Mouse (Mus musculus) urinary bladder, postnatal 4 days (tissue): ENCODE results near the gene Malrd1.
"Not testable (repeated sequence)": the region's sequence is repeated elsewhere in the genome, so short reads cannot be mapped to it uniquely, and the experiment has no call there.

Source experiments
- DNase-seq, 2 experiments: peaks; one replicate each; pipeline ENCODE4 v3.0.0; 2021 to 2022; ENCODE audit warnings: low spot score in 2 of 2

Malrd1 gene

GRCm38 (mm10) chr2:15526241-15526924 is at the start of gene Malrd1:
Gene Malrd1, plus strand, starts transcription at chr2:15526479.
- no peak for DNase-seq

DNA sequence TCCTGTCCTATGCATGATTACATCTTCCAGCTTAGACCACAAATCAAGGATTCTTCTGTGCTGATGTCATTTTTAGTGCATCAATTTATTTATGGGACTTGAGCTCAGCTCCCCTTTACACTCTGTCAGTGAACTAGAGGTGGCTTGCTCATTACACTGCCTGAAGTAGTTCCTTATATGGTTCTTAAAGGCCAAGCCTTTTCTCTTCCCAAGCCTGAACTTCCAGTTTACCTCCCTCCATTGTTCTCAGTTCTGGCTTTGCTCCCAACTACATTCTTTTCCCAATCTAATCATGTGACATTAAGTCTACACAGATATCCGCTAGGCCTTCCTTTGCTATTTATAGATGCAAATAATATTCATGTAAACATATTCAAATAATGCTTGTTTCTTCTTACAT is 12.4 kb downstream of the Malrd1 start:
- DNase-seq = no peak

- DNase-seq = no peak
Observed at GRCm38 (mm10) chr2:15613327-15613948, 87.2 kb downstream of the Malrd1 start.

GRCm38 (mm10) chr2:15614026-15614425 is 87.7 kb downstream of the Malrd1 start:
- no peak for DNase-seq

DNA sequence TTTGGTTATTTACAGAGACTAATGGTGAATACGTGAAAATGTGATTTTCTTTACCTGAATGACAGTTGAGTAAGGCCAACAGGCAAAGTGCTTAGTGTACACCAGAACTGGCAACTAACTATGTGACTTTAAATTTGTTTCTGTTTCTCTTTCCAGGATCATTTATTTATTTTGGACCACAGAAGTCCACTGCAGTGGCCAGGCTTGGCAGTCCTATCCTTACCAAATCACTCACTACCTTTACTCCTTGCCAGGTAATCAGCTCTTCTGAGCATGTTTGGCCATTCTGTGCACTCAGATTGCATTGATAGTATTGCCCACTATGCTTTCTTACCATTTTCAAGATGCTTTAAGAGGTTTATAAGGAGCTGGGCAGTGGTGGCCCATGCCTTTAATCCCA is 109.5 kb downstream of the Malrd1 start:
- DNase-seq = no peak

- DNase-seq = no peak
Observed at GRCm38 (mm10) chr2:15643864-15644263, 117.6 kb downstream of the Malrd1 start.

- DNase-seq = no peak
Observed at GRCm38 (mm10) chr2:15656388-15656787, 130.1 kb downstream of the Malrd1 start.

DNA sequence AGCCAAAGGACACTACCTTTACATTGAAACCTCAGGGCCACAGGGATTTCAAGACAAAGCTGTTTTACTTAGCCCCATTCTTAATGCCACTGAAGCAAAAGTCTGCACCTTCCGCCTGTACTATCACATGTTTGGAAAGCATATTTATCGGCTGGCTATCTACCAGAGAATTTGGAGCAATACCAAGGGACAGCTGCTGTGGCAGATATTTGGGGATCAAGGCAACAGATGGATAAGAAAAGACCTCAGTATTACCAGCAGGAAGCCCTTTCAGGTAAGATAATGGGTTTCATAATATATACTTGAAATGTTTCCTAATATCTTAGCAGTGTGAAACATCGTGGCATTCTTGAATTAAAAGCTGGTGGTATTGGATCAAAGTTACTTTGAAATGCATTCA is 176.7 kb downstream of the Malrd1 start:
- DNase-seq = no peak

- DNase-seq = no peak
Observed at GRCm38 (mm10) chr2:15740945-15741344, 214.7 kb downstream of the Malrd1 start.

DNA sequence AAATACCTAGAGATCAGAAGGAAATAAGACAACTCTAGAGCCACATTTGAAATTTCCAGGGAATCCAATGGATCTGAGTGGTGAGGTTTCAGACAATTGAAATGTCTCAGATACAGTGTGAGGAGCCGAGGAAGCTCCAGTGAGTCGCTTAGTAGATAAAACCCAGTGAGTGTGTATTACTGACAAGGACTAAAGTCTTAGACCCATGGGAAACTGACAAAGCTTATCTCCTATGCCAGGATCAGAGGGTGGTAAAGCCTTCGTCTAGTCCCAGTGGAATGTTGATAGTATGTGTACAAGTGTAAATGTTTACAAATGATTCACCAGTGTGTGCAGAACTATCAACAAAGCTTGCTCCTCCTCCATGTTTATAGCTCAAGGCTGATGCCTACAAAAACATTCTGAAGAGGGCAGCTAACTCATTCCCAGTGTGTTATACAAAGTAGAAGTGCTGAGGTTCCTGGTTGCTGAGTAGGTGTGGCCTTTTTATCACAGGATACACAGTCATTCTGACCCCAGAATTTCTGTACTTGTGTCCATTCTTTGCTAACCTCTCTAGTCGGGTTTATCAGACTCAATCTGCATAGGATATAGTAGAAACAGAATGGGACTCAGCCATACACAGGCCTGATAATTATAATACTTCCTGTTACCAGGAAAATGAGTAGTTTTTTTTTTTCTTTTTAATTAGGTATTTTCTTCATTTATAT is 218.9 kb downstream of the Malrd1 start:
- DNase-seq = no peak

DNA sequence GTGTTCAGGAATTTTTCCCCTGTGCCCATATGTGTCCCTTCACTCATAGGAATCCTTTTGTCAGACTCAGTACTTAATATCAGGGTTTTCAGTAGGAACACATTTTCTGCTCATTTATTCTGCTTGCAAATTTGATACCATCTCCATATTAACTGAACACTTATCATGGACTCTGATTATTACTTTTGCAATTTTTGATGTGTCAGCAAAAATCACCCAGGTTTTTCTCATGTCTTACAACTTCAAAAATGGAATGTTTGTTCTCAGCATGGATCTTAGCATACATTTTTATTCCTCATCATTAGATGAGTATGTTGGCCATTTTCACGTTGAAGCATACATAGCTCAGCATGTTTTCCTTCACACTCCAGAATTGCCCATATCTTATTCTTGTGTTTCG is 258.5 kb downstream of the Malrd1 start:
- no peak for DNase-seq

DNA sequence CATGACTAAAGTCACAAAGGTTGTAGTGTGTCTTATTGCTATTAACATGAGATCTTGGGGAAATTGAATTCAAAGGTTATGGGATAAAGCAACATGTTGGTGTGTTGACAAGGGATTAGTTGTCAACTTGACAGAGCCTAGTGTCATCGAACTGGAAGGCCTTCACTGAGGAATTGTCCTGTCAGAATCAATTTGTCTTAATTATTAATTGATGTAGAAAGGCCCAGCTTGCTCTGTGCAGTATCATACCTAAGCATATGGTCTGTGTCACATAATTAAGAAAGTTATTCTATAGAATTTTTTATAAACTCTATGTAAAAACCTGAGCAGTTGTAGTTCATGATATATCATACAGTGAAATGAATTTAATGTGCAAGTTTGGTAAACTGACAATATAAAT is 289.4 kb downstream of the Malrd1 start:
- no peak for DNase-seq

DNA sequence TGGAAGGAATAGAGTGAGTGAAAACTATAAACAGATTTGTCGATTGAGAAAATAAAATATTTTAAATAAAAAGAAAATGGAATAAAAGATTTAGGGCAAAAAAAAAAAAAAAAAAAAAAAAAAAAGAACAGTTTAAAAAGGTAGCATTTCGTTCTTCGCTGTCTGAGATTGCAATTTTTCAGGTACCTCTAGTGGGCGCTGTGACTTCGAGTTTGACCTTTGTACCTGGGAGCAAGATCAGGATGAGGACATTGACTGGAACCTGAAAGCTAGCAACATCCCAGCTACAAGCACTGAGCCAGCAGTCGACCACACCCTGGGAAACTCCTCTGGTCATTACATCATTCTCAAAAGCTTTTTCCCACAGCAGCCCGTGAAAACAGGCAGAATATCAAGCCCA is 343.1 kb downstream of the Malrd1 start:
- DNase-seq = no peak

DNA sequence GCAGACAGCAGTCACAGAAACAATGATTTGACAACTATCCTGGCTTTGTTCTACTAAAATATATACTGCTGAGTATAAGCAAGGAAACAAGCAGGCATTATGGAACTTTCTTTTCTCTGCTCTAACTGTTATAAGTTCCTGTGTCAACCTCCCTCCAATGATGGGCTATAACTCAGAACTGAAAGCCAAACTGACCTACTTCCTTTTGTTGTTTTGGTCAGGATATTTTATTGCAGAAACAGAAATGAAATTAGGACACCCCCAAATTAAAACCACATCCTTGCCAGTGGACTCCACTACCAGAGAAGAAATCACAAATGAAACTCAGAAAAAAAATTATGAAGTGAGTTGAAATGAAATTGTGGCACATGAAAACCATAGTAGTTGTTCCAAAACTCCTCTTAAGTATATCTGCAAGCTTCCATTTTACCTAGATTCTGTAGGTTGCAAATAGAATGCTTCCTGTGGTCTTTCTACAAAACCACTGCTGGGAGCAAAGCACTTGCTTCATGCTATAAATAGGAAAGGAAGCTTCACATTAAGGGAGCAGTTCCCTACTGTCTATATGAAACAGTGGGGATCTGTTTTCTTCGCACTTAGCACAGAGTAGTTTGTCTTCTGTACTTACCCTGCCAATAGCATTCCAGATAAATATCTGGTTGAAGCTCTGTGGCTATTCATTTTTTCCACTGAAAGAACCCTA is 367.3 kb downstream of the Malrd1 start:
- DNase-seq = no peak

DNA sequence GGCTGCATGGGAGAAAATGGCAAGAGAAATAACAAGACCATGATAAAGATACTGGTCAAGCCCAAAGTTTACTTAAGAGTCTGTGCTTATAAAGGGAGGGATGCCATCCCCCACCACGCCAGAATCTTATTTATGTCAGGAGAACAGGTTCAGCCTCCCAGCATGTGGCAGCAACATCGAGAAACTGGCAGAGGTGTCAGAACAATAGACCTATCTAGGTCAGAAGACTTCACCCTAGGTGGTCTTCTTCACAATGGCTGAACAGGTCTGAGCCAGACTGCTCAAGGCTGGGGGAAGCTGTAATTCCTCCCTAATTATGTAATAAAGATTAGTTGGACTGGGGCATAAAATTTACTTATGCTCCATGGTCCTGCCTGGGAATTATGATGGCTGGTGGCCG is 399.2 kb downstream of the Malrd1 start:
- no peak for DNase-seq

DNA sequence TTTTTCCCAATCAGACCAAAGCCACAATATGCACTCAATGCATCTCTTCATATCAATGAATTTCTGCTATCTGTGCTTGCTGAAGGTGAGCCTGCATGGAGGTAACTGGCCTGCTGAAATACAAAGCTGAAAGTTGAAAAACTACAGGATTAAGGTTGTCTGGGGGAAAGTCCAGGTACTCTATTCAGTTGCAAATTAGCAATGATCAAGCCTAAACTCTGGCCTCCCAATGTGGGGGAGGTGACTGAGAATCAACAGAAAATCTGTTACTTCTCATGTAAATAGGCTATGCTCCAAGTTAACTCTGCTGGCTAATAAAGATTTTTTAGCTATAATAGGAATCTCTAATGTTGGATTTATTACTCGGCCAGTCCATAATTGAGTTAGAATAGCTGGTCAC is 399.8 kb downstream of the Malrd1 start:
- DNase-seq = no peak

DNA sequence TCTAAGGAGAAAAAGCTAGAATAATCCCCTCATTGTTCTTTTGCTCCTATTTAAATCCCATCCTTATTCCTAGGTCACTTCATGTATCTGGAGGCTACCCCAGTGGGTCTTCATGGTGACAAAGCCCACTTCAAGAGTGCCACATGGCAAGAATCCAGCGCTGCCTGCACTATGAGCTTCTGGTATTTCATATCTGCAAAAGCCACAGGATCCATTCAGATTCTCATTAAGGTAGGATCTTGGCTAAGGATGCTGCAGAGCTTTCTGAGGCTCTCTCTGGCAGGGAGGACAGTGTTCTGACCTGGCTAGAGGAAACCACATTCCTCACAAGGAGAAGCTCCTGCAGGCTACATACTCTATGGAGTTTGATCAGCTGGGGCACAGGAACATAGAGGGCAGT is 405.2 kb downstream of the Malrd1 start:
- DNase-seq = no peak

GRCm38 (mm10) chr2:15931924-15932323 is 405.6 kb downstream of the Malrd1 start:
- DNase-seq = no peak

DNA sequence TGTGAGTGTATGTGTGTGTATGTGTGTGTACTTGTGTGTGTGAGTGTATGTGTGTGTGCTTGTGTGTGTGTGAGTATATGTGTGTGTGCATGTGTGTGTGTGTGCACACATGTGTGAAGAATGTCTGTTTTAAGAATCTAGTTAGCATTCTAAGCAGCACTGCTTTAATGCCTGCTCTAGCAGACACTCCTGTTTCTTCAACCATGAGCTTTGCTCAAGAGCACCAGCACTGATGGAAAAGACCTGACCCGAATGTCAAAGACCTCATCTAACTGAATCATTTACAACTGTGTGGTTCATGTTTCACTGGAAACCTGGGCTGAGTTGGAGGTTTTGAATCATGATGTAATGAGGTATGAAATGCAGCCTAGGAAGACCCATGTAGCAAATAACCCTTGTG is 406.1 kb downstream of the Malrd1 start:
- no peak for DNase-seq

- DNase-seq = no peak
Observed at GRCm38 (mm10) chr2:16002925-16003324, 476.6 kb downstream of the Malrd1 start.

DNA sequence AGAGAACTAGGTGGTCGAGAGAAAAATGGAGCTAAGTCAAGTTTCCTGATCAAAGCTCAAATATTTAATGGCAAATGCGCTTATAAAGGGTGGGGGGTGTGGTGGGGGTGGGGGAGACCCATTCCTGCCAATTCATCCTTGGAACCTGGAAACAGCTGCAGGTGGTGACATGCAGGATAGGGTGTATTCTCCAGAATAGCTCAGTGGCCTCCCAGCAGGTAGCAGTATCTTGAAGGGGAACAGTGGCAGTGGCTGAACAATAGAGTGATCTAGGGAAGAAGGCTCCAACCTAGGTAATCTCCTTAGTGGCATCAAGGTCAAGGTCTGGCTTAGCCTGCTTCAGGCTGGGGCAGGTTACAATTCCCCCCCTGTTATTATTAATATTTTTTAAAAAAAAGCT is 490.8 kb downstream of the Malrd1 start:
- not testable (repeated sequence) for DNase-seq

DNA sequence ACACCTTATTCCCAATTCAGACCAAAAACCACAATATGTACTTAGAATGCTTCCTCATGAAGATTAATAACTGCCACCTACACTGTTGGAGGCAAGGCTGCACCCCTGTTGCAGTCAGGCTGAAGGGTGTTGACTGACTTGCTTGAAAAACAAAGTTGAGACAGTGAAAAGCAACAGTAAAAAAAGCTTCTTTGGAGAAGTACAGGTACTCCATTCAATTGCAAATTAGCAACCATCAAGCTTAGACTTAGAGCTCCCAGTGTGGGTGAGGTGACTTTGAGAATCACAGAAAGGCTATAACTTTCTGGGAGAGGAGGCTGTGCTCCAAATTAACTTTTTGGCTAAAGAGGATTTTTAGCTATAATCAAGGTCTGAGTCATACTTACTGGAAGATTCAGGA is 491.4 kb downstream of the Malrd1 start:
- DNase-seq = not testable (repeated sequence)

DNA sequence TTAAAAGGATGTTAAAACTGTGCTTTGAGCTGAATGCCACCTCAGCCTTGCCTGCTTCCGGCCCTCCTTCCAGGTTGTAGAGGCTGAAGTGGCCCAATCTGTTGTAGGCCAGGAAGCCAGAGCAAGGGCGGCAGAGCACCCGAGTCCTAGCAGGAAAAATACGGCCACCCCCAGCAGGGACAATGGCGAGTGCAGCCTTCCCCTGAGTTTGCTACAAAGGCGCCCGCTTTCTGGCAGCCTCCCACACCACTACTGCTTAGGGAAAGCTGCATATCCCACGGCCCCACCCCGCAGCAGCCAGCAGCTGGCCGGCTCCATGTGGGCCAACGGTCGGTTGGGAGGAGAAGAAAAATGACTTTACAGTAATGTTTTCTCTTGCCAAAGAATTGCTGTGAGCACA is 503.5 kb downstream of the Malrd1 start:
- no peak for DNase-seq
